Mouse (Mus musculus) layer of hippocampus, adult 11-12 months (tissue): ENCODE data around the gene Pros1.

ENCODE experiments used
- DNase-seq: peaks from one replicate; pipeline ENCODE4 v3.0.0; 2022; ENCODE audit warnings: low spot score

Pros1 gene

GRCm38 (mm10) chr16:62861455-62861854 lies 7.3 kb downstream of the Pros1 start:
- DNase-seq: no peak

DNA sequence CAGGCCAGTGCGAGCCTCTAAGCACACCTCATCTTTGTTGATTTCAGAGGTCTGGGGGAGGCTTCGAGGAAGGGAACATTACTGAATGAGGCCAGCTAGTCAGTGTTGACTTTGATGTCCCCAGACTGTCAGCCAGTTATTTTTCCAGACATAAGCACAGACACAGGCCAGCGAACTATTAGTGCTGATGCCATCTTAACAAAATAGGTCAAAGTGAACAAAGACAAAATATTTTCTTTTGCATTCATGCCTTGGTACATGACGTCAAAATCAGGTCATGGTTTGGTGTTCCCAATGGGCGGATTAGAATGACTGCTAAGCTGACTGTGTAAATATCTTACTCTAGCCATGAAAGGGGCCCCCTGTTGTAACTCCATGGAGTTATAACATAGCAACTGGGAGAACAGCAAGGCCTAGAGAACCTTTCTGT lies 18.6 kb downstream of the Pros1 start:
- DNase-seq: no peak

- no peak for DNase-seq
Observed at GRCm38 (mm10) chr16:62873180-62873579, 19.1 kb downstream of the Pros1 start.

DNA sequence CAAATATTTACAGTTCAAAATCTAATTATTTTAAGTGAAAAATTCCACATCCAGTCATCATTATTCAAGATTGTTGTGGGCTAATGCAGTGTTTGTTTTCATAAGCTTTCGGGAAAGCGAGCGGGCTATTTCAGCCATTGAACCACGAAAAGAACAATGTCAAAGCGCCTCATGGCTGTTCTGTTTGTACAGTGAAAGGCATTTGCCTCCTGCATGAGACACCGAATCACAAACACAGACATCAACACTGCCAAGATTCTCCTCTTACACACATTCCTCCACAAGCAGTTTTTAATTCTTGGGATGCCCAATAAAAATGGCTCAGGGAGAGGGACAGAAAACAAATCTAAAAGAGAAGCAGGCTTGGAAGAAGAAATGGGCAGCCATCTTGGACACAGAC lies 20.0 kb downstream of the Pros1 start:
- no peak for DNase-seq

GRCm38 (mm10) chr16:62895824-62896223 lies 41.7 kb downstream of the Pros1 start:
- no peak for DNase-seq

DNA sequence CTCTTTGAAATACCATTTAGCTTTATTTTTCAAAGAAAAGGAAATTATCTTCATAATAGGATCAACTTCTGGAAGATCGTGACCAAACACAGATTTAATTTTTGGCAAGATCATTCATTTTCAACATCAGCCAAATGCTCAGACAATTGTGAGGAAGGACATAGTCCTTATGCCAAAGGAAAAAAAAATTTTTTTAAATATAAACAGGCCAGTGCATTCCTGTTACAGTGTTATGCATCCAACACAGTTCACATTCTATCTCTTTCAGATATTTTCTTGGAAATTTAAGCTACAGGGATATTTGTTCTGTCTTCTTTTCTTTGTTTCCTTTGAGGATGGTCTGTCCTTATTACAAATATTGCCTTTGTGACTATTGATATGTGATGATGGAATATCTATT lies 57.3 kb downstream of the Pros1 start:
- DNase-seq: no peak

DNA sequence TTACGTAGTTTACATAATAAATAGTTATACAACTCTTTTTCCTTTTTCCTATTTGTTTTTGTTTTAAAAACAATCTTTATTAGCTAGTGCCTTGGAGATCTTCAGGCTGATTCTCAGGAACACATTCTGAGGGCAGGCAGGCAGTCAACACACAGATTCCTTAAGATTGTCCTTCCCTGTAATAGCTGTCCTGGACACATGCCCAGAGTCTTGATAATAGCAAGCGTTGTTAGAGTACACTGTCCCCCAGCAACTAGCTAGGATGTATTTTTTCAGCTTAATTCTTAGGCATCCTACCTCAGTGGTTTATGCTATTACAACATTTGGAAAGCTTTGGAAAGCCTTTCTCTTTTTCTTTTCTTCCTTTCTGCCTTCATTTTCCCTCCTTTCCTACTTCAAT lies 58.1 kb downstream of the Pros1 start:
- DNase-seq: no peak

- DNase-seq: no peak
Observed at GRCm38 (mm10) chr16:62915530-62915929, 61.4 kb downstream of the Pros1 start.

DNA sequence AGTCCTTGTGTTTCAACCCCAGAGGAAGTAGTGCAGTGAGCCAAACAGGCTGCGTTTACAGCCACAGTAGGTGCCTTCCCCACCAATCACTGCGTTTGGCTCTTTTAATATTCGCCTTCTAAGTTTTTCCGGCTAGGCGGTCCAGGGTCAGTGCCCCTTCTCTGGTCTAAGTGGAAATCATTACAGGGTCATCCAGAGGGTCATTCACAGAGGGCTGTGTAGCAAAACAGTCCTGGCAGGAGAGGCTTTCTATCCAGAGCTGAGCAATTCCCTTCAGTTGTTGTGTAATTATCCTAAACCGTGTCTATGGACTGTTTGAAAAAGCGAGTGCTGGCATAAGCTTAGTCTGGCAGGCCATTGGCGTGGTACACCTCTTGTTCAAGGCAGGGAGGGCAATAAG lies 68.1 kb downstream of the Pros1 start:
- no peak for DNase-seq

GRCm38 (mm10) chr16:62931341-62931740 lies 77.2 kb downstream of the Pros1 start:
- DNase-seq: no peak

DNA sequence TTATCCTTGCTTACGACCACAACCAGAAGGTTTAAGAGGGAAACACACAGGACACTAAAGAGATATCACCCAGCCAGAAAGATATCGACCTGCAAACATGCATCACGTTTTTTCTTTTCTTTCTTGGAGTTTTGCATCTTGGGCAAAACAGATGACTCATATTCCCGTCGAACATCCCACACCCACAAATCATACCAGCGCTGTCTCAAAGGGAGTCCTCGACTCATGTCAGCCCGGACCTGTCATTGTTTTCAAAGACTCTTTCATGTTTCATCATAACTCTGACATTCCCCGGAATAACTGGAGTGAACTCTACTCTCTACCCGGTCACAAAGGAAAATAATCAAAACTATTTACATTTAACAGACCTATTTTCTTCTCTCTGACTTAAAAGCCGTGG lies 82.2 kb downstream of the Pros1 start:
- DNase-seq: no peak

DNA sequence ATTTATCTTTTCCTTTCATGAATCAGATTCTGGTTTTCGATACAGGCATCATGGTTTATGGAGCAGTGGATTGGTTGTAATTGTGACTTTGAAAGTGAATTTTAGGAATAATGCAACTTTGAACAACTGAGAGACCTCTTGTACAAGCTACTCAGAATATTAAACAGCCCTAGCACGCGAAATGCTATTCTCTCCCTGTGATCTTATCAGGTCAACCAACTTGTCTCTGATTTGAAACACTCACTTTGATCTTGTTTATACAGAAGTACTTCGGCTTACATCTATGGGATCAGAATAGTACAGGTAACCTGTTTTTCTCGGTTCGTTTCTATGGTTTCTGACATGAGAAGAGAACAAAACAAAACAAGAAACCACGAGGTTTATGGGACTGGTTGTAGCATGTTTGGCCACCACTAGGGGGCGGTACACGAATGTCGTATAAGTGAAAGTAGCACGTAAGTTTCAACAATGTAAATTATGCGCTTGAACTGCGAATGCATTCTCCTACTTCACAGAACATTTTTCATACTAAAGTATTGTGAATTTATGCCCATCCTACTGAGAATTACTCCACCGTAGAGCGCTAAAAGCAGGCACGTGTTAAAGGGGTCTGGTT lies 86.4 kb downstream of the Pros1 start:
- DNase-seq: peak; percentile 65

DNA sequence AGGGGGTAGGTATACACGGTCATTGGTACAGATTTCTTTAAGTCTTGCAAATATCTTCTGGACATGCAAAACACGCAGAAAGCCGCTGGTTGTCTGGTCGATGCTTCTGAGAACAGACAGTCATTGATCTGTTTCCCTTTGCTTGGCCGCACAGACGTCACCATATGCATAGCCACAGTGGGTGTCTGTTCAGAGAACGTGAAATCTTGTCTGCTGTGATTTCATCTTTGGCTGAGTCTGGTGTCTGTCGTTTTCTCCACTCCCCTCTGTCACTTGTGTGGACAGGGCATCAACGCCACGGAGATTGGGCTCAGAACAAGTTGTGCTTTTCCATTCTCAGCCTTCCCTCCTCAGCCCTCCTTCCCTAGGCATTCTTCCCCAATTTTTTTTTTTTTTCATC lies 87.7 kb downstream of the Pros1 start:
- DNase-seq: no peak

GRCm38 (mm10) chr16:62942418-62943410 lies 88.6 kb downstream of the Pros1 start:
- no peak for DNase-seq

- DNase-seq: no peak
Observed at GRCm38 (mm10) chr16:62958485-62958884, 104.4 kb downstream of the Pros1 start.

DNA sequence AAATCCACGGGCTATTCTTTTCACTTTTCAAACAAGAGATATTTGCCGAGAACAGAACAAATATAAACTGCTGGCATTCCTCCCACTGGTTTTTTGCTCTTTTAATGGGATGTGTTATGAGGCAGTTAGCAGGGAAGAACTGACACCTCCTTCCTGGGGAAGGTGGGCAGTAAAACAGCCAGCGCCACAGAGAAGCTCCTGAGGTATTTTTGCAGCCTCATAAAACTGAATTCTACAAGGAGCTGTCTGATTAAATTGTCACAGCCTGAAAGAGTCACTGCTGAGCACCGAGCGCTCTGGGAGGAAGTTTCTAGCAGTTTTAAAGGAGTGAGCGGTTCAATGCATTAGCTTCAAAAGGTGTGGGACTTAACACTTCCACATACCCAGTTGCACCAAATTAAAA lies 110.3 kb downstream of the Pros1 start:
- DNase-seq: no peak

DNA sequence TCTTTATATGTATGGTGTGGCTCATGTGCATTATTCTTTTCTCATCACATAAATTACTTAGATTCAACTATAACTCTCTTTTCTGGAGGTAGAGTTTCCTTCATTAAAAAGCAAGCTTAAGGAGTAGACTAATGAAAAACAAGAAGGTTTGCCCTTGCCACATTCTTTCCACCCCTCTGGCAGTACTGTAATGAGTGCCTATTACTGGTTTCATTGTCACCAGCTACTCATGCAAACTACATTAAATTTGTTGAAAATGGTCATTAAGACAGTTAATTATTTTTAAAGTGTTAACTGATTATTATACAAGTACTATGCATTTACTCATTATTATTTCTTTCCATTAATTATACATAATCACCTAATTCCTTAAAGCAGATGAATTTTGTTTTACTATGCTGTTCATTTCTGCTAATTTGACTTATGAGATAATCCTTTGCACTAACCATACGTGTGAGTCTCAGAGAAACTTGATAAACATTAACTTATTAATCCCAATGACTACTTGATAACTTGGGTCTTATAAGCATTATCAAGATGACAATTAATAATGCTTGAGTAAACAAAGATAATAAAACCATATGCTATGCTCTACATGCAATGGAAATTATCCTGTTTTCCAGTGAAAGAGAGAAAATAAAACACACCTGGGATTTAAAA lies 117.7 kb downstream of the Pros1 start:
- no peak for DNase-seq

- DNase-seq: peak; percentile 12
Observed at GRCm38 (mm10) chr16:62974926-62975325, 120.8 kb downstream of the Pros1 start.
